Mouse (Mus musculus): ENCODE data around the gene Calcoco1. TPM values are rescaled to one million over a fixed set of nuclear protein-coding genes. Genes with fewer than 3 reads are reported as not detected.
"Not testable (repeated sequence)": the region's sequence is repeated elsewhere in the genome, so short reads cannot be mapped to it uniquely, and the experiment has no call there.

The Calcoco1 gene
- polyA plus RNA-seq, 1 experiment from 2014 or later = 21.9 TPM

- H3K27ac ChIP-seq = peak overlapping the region; percentile 100
- WGBS = 1% methylated on average over 34 of the region's 34 CpGs
- H3K4me3 ChIP-seq = peak overlapping the region; percentile 82
- H3K9me3 ChIP-seq = no peaks in the 10 kb centered on the region
- no peaks in the 10 kb centered on the region for H3K27me3 ChIP-seq (ENCODE audit: poor library complexity, severe bottlenecking)
- DNase-seq (ENCODE audit: extremely low spot score, low spot score) = peak; percentile 90
- peaks cover 28% of the 10 kb centered on the region for H3K36me3 ChIP-seq (replicated peaks)
- H3K4me1 ChIP-seq = peaks cover 51% of the 10 kb centered on the region
Observed at GRCm38 (mm10) chr15:102671721-102672214, 50.2 kb downstream of the Calcoco1 start.

- Histone ChIP-seq H3K4me3 (peak overlapping the region; percentile 82), H3K36me3 (replicated peaks) (peaks cover 36% of the 10 kb centered on the region), H3K27ac (peak overlapping the region; percentile 100), H3K4me1 (peaks cover 51% of the 10 kb centered on the region), H3K27me3 (ENCODE audit: poor library complexity, severe bottlenecking) (no peaks in the 10 kb centered on the region), H3K9me3 (no peaks in the 10 kb centered on the region)
- DNase-seq (ENCODE audit: extremely low spot score, low spot score) = peak; percentile 98
- WGBS = under 1% methylated on average over 53 of the region's 53 CpGs
Observed at GRCm38 (mm10) chr15:102670767-102671575, 51.0 kb downstream of the Calcoco1 start.

GRCm38 (mm10) chr15:102670281-102670680 is 51.7 kb downstream of the Calcoco1 start:
- DNase-seq (ENCODE audit: extremely low spot score, low spot score) = no peak
- Histone ChIP-seq H3K27ac (peak overlapping the region; percentile 100), H3K9me3 (no peaks in the 10 kb centered on the region), H3K36me3 (replicated peaks) (peaks cover 43% of the 10 kb centered on the region), H3K27me3 (ENCODE audit: poor library complexity, severe bottlenecking) (no peaks in the 10 kb centered on the region), H3K4me1 (peaks cover 51% of the 10 kb centered on the region), H3K4me3 (peak overlapping the region; percentile 82)
- WGBS = 23% methylated on average over 6 of the region's 6 CpGs

GRCm38 (mm10) chr15:102669571-102669970 is 52.4 kb downstream of the Calcoco1 start:
- H3K4me3 ChIP-seq = peak overlapping the region; percentile 82

GRCm38 (mm10) chr15:102665494-102665893 is 56.5 kb downstream of the Calcoco1 start:
- Histone ChIP-seq H3K27ac (no peak overlapping the region), H3K9me3 (no peaks in the 10 kb centered on the region), H3K36me3 (replicated peaks) (peaks cover 90% of the 10 kb centered on the region), H3K27me3 (ENCODE audit: poor library complexity, severe bottlenecking) (no peaks in the 10 kb centered on the region), H3K4me1 (peaks cover 18% of the 10 kb centered on the region), H3K4me3 (no peak overlapping the region)
- WGBS = 56% methylated on average over 4 of the region's 4 CpGs
- DNase-seq (ENCODE audit: extremely low spot score, low spot score) = no peak

More at GRCm38 (mm10) chr15:102669571-102669970, 52.4 kb downstream of the Calcoco1 start:
- peaks cover 50% of the 10 kb centered on the region for H3K36me3 ChIP-seq (replicated peaks)
- H3K4me1 ChIP-seq = peaks cover 51% of the 10 kb centered on the region
- no peak for DNase-seq (ENCODE audit: extremely low spot score, low spot score)
- no peaks in the 10 kb centered on the region for H3K9me3 ChIP-seq
- peak overlapping the region; percentile 100 for H3K27ac ChIP-seq
- H3K27me3 ChIP-seq (ENCODE audit: poor library complexity, severe bottlenecking) = no peaks in the 10 kb centered on the region
- 92% methylated on average over 8 of the region's 8 CpGs for WGBS

- DNase-seq (ENCODE audit: extremely low spot score, low spot score) = no peak
- Histone ChIP-seq H3K4me1 (peaks cover 1% of the 10 kb centered on the region; the same call in 1 of the 2 replicates), H3K9me3 (no peaks in the 10 kb centered on the region), H3K27me3 (ENCODE audit: poor library complexity, severe bottlenecking) (no peaks in the 10 kb centered on the region), H3K36me3 (replicated peaks) (peaks cover 92% of the 10 kb centered on the region), H3K4me3 (no peak overlapping the region), H3K27ac (no peak overlapping the region)
- WGBS = 95% methylated on average over 8 of the region's 8 CpGs
Observed at GRCm38 (mm10) chr15:102663825-102664224, 58.2 kb downstream of the Calcoco1 start.

- H3K4me1 ChIP-seq; H3K27ac ChIP-seq; H3K4me3 ChIP-seq; DNase-seq (ENCODE audit: extremely low spot score, low spot score); H3K9me3 ChIP-seq; H3K27me3 ChIP-seq (ENCODE audit: poor library complexity, severe bottlenecking): not testable (repeated sequence)
- 83% methylated on average over 1 of the region's 2 CpGs for WGBS
- peaks cover 81% of the 10 kb centered on the region for H3K36me3 ChIP-seq (replicated peaks)
Observed at GRCm38 (mm10) chr15:102662601-102663000, 59.4 kb downstream of the Calcoco1 start.

GRCm38 (mm10) chr15:102657926-102658381 is 64.0 kb downstream of the Calcoco1 start:
- H3K27ac ChIP-seq = no peak overlapping the region
- DNase-seq (ENCODE audit: extremely low spot score, low spot score) = no peak

More at GRCm38 (mm10) chr15:102657926-102658381, 64.0 kb downstream of the Calcoco1 start:
- H3K27me3 ChIP-seq (ENCODE audit: poor library complexity, severe bottlenecking) = no peaks in the 10 kb centered on the region
- H3K4me3 ChIP-seq = no peak overlapping the region
- no peaks in the 10 kb centered on the region for H3K9me3 ChIP-seq
- peaks cover 12% of the 10 kb centered on the region for H3K4me1 ChIP-seq
- 92% methylated on average over 3 of the region's 3 CpGs for WGBS
- H3K36me3 ChIP-seq (replicated peaks) = peaks cover 34% of the 10 kb centered on the region

MicroRNA genes within 50 kb of the gene (microRNA counts, 519-probe panel; counts per million panel counts)
- microRNA mmu-miR-688 = 341 counts per million, percentile 65 among the panel's probes with 10 or more counts

Small RNA genes within 50 kb of the gene (microRNA-seq; reads per million reads assigned to microRNA genes)
- gene Mir688 = 0.90 reads per million

Other genes with a start within 250 kb of the Calcoco1 start
- not detected in 2 replicates for gene Gm10337, start 218.5 kb downstream of the Calcoco1 start, polyA plus RNA-seq (2016; fragmentation: Nextera tagmentation; extraction: Ambion mirVana)
- gene Map3k12, start 205.1 kb downstream of the Calcoco1 start, polyA plus RNA-seq (2016; fragmentation: Nextera tagmentation; extraction: Ambion mirVana) = 24.0 and 25.4 TPM in 2 replicates
- gene Tarbp2, start 204.0 kb downstream of the Calcoco1 start, polyA plus RNA-seq (2016; fragmentation: Nextera tagmentation; extraction: Ambion mirVana) = 132 and 137 TPM in 2 replicates
- gene Npff, start 197.2 kb downstream of the Calcoco1 start, polyA plus RNA-seq (2016; fragmentation: Nextera tagmentation; extraction: Ambion mirVana) = 1.3 and 2.2 TPM in 2 replicates
- 0.50 TPM in 1 of 2 replicates, not detected in the other for gene Gm28047, start 97.1 kb downstream of the Calcoco1 start, polyA plus RNA-seq (2016; fragmentation: Nextera tagmentation; extraction: Ambion mirVana)
- 16.0 and 19.2 TPM in 2 replicates for gene Atf7, start 96.7 kb downstream of the Calcoco1 start, polyA plus RNA-seq (2016; fragmentation: Nextera tagmentation; extraction: Ambion mirVana)
- gene Atp5g2, start 49.8 kb downstream of the Calcoco1 start, polyA plus RNA-seq (2016; fragmentation: Nextera tagmentation; extraction: Ambion mirVana) = 65.1 and 69.2 TPM in 2 replicates
- not detected in 2 replicates for gene Hoxc13, start 198.9 kb upstream of the Calcoco1 start, polyA plus RNA-seq (2016; fragmentation: Nextera tagmentation; extraction: Ambion mirVana)
- gene Hoxc12, start 214.6 kb upstream of the Calcoco1 start, polyA plus RNA-seq (2016; fragmentation: Nextera tagmentation; extraction: Ambion mirVana) = not detected in 2 replicates
- not detected in 2 replicates for gene Hoxc11, start 232.2 kb upstream of the Calcoco1 start, polyA plus RNA-seq (2016; fragmentation: Nextera tagmentation; extraction: Ambion mirVana)
- not detected in 2 replicates for gene Hoxc10, start 244.6 kb upstream of the Calcoco1 start, polyA plus RNA-seq (2016; fragmentation: Nextera tagmentation; extraction: Ambion mirVana)
- not detected in 2 replicates for gene Hoxc5, start 245.3 kb upstream of the Calcoco1 start, polyA plus RNA-seq (2016; fragmentation: Nextera tagmentation; extraction: Ambion mirVana)